Mouse (Mus musculus): Measurements from ENCODE around the gene Scamp4.
"Not testable (repeated sequence)": the region's sequence is repeated elsewhere in the genome, so short reads cannot be mapped to it uniquely, and the experiment has no call there.

The Scamp4 gene

DNA sequence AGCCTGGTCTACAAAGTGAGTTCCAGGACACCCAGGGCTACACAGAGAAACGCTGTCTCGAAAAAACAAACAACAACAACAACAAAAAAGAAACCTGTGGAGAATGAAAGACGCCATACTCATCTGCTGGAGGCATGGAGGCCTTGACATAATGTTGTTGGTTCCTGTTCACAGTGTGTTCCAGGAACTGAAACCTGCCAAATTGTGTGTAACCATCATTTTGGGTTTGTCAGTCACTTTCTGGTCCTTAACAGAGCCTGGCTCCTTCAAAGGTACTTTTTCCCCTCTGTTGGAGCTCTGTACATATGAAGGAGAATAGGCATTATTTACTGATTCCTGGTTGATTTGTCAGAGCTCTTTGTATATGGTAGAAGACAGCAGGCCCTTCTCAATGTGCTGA is 9.2 kb downstream of the Scamp4 start:
- DNase-seq = no peak

DNA sequence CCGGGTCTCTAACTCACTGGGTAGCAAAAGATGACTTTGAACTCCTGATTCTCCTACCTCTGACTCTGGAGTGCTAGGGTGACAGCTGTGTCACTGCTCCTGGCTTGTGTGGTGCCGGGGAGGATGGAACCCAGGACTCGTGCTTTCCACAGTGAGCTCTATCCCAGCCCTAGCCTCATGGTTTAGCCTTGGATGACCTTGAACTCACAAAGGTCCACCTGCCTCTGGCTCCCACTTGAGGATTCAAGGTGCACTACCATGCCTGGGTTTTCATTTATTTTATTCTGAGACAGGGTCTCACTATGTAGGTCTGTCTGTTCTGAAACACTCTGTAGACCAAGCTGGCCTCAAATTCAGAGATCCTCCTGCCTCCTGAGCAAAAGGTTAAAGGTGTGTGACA is 11.1 kb downstream of the Scamp4 start:
- DNase-seq = no peak

DNA sequence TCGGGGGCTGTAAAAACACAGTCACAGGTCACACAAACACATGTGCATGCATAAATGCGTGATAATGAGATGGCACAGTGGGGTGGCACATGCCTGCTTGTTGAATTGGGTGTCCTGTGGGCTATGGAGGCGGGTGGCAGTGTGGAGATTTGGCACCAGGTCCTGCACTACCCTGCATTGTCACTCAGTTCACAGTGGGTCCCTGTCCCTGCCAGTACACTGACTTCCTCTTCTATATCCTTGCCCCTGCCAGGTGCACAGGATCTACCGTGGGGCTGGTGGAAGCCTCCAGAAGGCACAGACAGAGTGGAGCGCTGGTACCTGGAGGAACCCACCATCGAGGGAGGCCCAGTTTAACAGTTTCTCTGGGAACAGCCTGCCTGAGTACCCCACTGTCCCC is 11.7 kb downstream of the Scamp4 start:
- DNase-seq = peak; percentile 40

DNA sequence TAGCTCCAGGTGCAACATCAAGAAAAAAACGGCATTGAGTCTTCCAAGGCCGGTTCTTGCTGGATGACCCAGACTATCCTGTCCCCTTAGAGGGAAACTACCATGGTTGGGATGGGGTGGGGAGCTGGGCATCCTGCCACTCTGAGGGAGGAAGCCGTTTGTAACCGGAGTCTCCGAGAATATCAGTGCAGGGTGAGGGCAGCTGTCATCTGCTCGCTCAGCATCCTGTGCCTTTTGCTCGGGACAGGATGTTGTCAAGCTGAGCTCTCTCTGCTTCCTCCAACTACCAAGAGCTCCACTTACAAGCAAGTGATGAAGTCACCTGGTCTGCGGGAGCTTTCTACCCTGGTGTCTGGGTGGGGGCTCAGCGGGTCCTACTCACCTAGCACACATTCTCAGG is 15.5 kb downstream of the Scamp4 start:
- peak; percentile 69 for DNase-seq

DNA sequence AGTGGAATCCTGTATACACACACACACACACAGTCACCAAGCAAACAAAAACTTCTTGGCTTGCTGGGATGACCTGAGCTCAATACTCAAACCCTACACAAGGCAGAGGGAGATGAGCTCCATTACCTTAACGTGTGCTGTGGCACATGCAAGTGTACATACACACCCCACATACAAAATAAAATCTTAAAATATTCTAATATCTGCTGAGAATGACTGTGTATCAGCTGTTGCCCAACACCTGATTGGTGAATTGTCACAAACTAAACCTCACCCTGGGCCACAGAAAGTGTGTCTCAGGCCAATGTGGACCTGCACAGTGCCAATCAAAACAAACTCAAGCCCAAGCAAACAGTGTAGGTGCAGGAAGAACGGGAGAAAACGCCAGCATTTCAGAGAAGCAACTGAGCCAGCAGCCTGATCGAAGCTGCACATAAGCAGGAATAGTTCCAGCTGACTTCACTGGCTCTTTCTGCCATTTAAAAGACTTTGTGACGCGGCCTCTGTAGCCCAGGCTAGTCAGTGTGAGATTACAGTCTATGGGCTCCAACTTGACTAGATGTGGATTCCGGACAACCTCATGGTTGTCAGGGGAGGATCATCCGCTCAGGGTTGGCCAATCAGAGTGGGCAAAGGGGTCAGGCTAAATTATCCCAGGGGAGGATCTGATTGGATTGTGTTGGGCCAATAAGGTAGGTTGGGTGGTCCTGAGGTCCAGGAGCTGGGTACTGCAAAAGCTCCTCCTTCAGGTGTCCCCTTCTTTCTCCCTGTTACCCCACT is 17.0 kb downstream of the Scamp4 start:
- DNase-seq = no peak

DNA sequence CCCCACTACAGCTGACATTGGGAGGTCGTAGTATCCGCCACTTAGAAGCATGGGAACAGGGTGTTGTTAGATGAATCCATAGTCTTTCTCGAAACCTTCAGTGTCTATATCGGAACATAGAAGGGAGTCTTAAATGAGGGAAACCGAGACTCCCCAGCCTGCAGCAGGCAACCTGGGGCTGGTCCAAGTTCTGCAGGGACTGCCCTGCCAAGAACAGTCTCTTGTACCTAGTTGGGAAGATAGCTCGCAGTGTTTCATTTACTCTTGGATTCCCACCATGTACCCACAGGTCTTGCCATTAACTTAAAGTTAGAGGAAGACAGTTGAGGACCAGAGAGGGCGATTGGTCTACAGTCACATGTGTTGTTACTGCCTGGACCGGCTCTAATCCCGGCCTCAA is 17.7 kb downstream of the Scamp4 start:
- DNase-seq = no peak

DNA sequence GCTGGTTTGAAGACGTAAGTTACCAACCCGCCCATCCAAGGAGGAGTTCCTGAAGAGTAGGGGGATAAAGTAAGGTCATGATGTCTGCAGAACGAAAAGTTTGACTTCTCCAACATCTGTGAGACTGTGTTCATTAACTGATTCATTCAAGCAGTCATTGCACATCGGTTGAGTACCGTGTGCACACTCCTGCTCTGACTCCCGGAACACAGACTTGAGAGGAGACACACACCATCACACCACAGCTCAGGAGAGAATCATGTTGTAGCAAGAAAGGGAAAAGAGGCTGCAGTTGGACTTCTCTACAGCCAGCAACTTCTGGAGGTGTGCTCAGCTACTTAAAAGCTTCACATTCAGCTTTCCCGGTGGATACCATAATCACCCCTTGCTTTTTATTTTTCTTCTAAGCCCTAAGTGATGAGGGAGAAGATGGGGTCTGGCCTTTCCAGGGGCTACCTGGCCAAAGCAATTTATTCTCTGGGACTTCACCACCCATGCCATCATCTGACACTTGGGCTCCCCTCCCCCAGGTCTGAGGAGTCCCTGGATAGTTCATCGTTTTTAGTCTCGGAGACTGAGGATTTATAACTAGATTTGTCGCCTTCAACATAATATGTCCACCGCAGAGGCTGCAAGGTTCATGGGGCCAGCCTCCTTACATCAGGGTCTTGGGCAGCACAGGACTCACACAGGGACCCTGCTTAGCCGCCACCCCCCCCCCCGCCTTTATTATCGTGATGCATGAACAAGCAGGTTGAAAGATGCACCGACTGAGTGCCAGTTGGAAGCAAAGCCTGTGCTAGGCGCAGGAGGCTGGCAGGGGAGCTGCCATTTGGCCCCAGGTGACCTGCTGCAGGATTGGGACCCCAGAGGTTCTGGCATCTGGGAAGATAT is 18.4 kb downstream of the Scamp4 start:
- DNase-seq = no peak

DNA sequence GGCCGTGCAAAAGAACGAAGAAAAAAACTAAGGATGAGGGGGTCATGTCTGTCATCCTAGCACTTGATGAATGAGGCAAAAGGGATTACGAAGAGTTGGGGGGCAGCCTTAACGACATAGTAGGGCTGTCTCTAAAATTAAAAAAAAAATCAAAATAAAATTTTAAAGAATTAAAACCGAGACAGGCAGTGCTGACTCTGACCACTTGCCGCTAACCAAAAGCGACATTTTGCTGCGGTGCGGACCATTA is 18.9 kb downstream of the Scamp4 start:
- no peak for DNase-seq

DNA sequence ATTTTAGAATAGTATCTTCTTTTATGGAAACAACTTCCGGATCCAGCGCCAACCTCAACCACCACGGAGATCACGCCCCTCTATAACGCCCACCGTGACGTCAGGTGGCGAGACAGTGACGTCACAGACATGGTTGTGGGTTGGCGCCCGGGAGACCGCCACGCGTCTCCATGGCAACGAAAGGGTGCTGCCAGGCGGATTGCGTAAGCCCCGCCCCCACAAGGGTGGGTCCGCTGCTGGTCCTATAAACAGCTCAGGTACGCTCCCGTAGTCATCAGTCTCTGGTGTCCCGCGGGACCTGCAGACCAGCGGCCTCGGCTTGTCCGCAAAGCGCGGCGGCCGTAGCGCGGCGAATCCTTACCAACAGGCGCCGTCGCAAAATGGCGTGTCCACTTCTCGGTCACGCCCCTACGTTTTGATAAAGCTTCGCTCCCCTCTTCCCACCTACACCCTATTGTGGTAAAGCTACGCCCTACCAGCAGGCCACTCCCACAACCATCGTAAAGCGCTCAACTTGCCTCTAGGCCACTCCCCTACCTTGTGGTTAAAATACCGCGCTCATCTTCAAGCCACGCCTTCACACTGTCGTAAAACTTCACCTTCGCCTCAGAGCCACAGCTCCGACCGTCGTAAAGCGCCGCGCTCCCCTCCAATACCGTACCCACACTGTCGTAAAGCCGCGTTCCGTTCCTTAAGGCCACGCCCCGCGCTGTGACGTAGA is 19.4 kb downstream of the Scamp4 start:
- DNase-seq = peak; percentile 100

DNA sequence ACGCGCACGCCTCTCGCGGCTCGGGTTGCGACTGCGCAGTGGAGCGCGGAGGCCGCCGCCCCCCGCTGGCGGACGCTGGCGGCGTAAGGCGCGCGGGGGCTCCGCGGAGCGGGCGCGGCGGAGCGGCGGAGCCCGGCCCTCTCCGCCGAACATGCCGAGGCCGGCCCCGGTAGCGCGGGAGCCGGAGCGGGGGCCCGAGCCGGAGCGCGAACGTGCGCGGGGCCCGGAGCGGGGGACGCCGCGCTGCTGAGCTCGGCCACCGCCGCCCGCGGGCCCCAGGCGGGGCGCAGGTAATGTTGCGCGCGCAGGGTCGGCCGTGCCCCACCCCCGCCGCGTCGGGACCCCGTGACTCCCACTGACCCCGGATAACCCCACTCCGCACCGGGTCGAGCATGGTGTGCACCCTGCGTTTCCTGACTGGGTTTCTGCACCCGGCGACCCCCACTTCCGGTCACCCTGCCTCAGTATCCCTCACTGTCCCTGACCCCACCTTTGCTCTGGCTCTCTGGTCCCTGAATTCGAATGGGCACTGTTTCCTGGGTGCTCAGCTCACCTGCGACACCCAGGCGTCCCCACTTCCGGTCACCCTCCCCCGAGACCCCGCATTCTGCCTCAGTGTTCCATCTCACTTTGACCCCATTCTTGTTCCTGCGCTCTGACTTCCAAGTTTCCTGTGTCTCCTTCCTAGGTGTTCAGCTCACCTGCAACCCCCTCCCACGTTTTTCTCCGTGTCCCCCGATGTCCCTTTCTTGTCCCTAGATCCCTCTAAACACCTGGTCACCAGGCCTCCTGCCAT is 20.2 kb downstream of the Scamp4 start, which contains the start of gene Csnk1g2:
TSS of gene Csnk1g2 (plus strand) at position 178 of the 796 bp plus-strand sequence.
- peak; percentile 68 for DNase-seq

DNA sequence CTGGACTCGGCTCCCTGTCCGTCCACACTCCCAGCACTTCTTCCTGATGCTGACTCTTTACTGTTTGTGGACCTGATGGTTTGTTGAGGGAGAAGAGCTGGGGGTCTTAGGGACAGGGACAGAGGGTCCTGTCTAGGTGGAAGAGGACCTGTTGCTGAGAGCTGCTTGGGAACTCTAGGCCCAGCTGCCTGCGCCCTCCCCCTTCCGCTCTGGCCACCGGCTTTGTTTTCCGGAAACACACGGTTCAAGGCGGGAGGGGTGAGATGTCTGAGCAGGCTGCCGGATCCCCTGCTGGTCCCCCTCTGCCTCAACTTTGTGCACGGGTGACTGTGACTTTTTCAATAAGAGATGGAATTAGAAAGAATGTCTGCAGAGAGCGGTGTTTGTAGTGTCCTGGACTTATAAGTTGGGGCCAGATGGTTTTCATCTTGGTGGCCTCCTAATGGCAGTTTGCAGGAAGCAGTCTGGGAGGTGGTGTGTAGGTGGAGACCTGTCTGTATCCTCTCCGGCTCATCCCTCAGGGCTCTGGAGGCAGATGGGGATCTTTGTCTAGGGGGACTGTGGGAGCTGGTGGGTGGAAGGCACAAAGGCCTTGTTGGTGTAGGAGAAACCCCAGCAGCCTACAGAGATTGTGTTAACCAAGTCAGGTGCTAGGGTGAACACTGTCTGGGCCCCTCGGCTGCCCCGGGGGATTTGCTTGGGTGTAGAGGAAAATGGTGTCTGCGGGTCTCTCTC is 21.0 kb downstream of the Scamp4 start:
- DNase-seq = peak; percentile 72

DNA sequence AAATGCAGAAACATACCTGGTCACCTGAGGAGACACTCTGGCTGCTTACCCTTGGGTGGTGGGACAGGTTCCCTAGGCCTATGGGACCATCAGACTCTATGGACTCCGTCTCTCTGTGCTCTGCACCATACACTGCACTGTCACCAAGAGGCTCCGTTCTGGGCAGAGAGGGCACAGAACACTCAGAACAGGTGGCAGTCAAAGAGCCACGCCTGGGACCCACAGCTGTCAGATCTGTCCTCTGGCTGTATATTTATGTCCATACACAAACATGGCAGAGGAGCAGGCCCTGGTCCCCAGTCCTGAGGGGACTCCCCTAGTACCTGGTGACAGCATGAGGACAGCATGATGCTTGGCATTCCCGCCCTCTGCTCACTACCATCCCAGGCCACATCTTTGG is 23.1 kb downstream of the Scamp4 start:
- no peak for DNase-seq

DNA sequence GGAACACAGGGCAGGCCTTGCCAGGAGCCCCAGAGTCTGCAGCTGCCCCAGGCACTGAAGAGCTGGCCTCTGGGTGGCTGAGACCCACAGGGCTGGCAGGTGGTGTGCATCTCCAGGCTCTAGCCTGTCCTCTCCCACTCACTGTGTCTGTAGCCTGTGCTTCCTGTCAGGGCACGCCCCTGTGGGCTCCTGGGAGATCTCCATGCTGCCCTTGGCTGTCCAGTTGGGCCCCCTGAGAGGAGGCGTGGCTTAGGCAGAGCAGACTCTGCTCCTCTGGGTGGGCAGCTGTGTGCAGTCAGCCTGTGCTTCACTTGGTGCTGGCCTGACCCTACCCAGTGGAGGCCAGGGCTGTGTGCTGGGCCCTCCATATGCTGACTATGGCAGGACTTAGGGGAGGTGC is 25.0 kb downstream of the Scamp4 start:
- no peak for DNase-seq

DNA sequence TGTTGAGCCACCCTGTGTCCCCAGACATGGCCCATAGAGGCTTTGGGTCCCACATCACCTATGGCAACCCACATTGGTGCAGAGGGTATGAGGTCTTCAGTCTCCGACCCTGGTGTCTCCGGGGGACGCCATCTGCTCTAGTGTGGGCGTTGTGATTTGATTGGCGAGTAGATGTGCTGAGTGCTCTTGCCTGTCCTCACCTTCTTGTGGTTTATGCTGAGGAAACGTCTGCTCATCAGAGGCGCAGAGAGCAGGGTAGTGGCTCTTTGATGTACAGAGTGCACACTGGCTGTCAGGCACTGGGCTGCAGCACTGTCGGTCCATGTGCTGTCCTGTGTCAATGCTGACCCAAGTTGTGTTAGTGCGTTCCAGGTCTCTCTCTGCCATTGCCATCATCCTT is 26.3 kb downstream of the Scamp4 start:
- DNase-seq = no peak

DNA sequence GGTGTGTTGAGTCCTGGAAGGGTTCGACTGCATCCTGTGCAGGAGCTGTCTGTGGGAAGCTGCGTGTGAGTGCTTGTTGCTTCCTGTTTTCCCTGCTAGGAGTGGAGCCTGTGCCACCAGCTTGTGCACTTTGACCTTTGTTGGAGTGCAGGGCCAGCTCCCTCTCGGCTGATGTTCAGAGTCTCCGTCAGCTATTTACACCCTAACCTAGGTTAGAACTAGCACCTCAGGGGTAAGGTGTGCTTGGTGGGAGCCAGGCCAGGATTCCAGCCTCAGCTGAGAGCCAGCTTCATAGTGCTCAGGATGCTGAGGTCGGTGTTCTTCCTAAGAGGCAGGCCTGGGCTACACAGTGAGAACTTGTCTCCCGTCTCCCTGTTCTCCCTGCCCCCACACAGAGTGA is 32.7 kb downstream of the Scamp4 start:
- peak; percentile 80 for DNase-seq

DNA sequence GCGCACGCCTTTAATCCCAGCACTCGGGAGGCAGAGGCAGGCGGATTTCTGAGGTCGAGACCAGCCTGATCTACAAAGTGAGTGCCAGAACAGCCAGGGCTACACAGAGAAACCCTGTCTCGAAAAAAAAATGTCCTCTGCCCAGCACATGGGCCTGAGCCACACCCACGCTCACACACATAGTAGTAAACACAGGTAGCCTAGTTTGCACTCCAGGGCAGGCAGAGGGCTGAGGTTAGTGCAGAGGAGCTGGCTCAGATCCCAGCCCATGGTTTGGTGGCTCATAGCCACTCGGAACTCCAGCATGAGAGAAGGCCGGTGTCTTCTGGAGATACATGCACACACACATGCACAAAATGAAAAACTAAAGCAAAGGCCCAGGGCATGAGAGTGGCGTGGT is 44.3 kb downstream of the Scamp4 start:
- DNase-seq = peak; percentile 13

DNA sequence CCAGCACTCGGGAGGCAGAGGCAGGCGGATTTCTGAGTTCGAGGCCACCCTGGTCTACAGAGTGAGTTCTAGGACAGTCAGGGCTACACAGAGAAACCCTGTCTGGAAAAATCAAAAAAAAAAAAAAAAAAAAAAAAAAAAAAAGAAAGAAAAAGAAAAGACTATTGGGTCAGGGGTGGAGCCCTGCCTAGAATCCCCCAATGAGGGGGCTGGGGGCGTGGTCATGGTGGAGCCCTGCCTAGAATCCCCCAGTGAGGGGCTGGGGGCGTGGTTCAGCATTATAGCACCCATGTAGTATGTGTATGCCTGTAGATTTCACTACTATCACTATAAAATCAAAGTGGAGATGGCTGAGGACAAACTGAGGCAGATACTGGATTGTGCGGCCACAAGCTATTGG is 47.2 kb downstream of the Scamp4 start:
- not testable (repeated sequence) for DNase-seq

DNA sequence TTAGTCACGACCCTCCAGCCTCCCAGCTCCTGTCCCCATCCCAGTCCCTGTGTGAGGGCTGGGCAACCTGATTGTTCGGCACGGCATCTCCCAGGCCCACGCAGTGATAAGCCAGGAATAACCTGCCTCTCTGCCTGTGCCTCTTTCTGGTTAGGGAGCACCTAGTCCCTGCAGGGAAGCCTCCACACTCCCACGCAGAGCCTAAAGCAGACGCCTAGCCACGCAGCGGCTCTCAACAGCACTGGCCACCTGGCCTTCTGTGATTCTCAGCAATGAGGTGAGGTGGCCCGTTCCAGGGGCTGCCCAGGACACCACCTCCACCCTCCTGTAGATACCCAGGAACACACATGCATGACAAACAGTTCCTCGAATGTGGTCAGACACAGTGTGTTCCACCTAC is 47.7 kb downstream of the Scamp4 start:
- DNase-seq = no peak

DNA sequence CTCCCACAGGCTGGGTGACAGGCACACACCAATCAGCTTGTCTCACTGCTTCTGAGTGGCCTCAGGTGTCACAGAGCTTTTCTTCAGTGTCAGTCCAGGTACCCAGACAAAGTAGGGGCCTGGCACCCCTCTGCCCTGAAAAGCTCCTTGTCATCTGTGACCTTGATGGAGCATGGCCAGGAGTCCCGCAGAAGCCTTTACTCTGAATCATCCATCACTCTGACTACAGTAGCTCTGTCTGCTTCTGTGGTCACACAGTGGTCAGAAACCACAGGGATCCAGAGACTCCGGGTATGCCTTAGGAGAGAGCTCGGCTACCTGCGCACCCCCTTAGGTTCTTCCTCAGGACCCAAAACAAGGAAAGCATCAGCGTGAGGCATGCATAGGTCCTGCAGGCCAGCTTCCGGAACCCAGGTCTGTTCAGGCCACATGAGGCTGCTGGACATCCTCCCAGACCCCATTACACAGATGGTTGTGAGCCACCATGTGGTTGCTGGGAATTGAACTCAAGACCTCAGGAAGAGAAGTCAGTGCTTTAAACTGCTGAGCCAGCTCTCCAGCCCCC is 50.6 kb downstream of the Scamp4 start:
- no peak for DNase-seq

DNA sequence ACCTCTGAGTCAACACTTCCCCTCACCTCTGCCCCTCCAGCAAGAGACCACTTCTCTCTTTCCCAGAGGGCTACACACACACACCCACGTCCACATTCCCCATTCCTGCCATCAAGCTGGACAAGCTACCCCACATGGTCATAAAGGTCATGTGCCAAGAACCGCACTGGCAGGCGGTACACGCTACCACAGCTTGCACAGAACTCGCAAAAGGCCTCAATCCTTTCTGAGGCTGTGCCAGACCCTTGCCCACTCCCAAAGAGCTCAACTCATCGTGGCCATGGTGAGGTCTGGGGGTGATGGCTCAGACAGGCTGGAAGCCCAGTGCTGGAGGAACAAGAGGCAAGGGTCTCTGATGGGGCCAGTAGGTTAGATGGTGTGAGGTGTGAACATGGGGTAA is 52.2 kb downstream of the Scamp4 start:
- DNase-seq = no peak

DNA sequence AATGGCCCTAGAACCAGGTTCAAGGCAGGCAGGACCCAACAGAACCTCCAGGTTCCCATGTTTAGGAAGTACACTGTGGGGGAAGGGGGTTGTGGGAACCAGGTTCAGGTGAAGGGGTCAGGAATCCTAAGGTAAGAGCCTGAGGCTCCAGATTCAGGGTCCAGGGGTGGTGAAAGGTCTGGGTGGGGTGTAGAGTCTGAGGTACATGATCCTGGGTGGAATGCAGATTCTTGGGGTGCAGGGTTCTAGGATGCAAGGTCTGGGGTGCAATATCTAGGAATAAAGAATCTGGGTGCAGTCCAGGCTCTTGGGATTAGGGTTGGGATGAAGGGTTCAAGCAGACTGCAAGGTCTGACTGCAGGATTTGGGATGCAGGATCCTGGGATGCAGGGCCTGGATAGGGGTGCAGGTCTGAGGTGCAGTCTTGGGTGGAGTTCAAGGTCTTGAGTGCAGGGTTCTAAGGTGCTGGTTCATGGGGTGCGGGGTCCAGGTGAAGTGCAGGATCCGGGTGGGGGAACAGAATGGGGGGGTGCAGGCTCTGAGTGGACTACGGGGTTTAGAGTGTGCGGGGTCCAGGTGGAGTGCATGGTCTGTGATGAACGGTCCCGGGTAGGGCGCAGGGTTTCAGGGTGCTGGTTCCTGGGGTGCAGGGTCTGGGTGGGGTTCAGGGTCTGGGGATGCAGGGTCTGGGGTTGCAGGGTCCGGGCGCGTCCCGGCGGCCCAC is 52.9 kb downstream of the Scamp4 start:
- no peak for DNase-seq

All from kidney, adult 9 months (tissue).